ENCODE assay signal across 17 mouse cellular contexts in the genomic region with DNA sequence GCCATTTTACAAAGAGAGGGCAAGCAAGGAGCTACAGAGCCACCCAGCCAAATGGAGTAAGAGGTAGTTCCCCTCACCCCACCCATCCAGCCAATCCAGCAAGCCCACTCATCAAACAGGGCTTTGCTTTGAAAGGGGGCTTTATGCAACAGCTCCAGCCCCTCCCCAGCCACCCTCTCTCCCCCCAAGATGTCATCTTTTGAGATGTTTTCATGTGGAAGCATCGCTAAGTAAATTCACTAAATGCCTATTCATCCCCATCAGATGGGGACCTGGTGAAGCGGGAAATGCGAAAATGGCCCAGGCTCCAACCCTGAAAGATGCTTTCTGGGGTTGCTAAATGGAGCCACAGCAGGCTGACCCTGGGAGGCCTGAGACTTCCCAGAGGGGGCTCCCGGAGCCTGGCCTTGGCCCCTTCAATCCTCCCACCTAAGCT.
A peak's percentile ranks its signal among the peaks of the same experiment; 100 is the strongest.
DNase-seq lines count a peak whose midpoint lies in the region; ATAC-seq lines count a peak whose summit lies in the region.
"Had no signal": no experiment of that assay in that cellular context is flagged by ENCODE, and none has a peak within 500 bp of the region (broad histone marks: within the 10 kb centered on the region; RNA-seq: fewer than 3 reads in every experiment).

No protein-coding gene starts in this region.

- H3K27ac ChIP-seq in neural tube, embryonic 15.5 days (replicated peaks): no peak overlapping the region
- H3K27ac ChIP-seq in forebrain, embryonic 16.5 days (ENCODE audit: low read length): peak overlapping the region; percentile 29; the same call in 1 of the 2 replicates
- H3K27ac ChIP-seq: heart, adult 2 months; macrophage had no signal

- no peak overlapping the region for H3K4me2 ChIP-seq in neural tube, embryonic 15.5 days
- H3K4me2 ChIP-seq in forebrain, embryonic 16.5 days (ENCODE audit: low read length): no peak overlapping the region

- peak; percentile 35 for DNase-seq in neural tube, embryonic 10.5 days (ENCODE audit: extremely low spot score, low spot score)
- DNase-seq in mesoderm, embryonic 11.5 days (ENCODE audit: low read depth, low spot score): peak; percentile 57
- DNase-seq in spleen, postnatal 4 days (ENCODE audit: low spot score in 2 of 2): no peak
- DNase-seq in urinary bladder, postnatal 4 days (ENCODE audit: low spot score in 2 of 2): no peak
- no peak for DNase-seq in kidney, adult 8-10 months
- DNase-seq: adrenal gland, adult 8-10 months; B cell, adult 2 months; cerebellum, adult 9-11 months; heart, adult 2 months; kidney, adult 11 months; kidney, postnatal 25 days; layer of hippocampus, postnatal 36 days; thymus, postnatal 4 days had no signal

- H3K9me3 ChIP-seq in neural tube, embryonic 15.5 days (replicated peaks): no peaks in the 10 kb centered on the region
- H3K9me3 ChIP-seq in forebrain, embryonic 16.5 days (ENCODE audit: control insufficient read depth, low read length): no peaks in the 10 kb centered on the region

- 35% methylated on average over 4 of the region's 4 CpGs for WGBS in neural tube, embryonic 15.5 days
- WGBS in forebrain, embryonic 16.5 days: 13% methylated on average over 4 of the region's 4 CpGs

- no peak overlapping the region for H3K4me3 ChIP-seq in neural tube, embryonic 15.5 days (replicated peaks)
- H3K4me3 ChIP-seq in forebrain, embryonic 16.5 days (replicated peaks; ENCODE audit: low read length): no peak overlapping the region
- H3K4me3 ChIP-seq: heart, adult 2 months had no signal

- H3K9ac ChIP-seq in neural tube, embryonic 15.5 days (replicated peaks): no peak overlapping the region
- H3K9ac ChIP-seq in forebrain, embryonic 16.5 days (replicated peaks; ENCODE audit: low read depth, low read length): no peak overlapping the region

- H3K4me1 ChIP-seq in neural tube, embryonic 15.5 days: peaks cover 10% of the 10 kb centered on the region
- H3K4me1 ChIP-seq in forebrain, embryonic 16.5 days (replicated peaks; ENCODE audit: control insufficient read depth, insufficient read depth, low read length): peaks cover 23% of the 10 kb centered on the region

- H3K27me3 ChIP-seq in neural tube, embryonic 15.5 days (replicated peaks): peaks cover 2% of the 10 kb centered on the region; the same call in 1 of the 2 replicates
- H3K27me3 ChIP-seq in forebrain, embryonic 16.5 days (replicated peaks; ENCODE audit: control insufficient read depth, insufficient read depth, low read length): no peaks in the 10 kb centered on the region

- no peak for ATAC-seq in neural tube, embryonic 15.5 days (ENCODE audit: low FRiP score)
- ATAC-seq in forebrain, embryonic 16.5 days: peak; percentile 90
- no peak for ATAC-seq in cerebellum, adult (ENCODE audit: insufficient number of reproducible peaks, low FRiP score, low TSS enrichment)

- H3K36me3 ChIP-seq in neural tube, embryonic 15.5 days: no peaks in the 10 kb centered on the region
- H3K36me3 ChIP-seq in forebrain, embryonic 16.5 days (ENCODE audit: control insufficient read depth, insufficient read depth): no peaks in the 10 kb centered on the region

Comparison
In these comparisons a context has a peak if more than half of its experiments do, and no peak if none do; other contexts are left out.
1. DNase-seq: peak in neural tube, embryonic 10.5 days (single experiment) and mesoderm, embryonic 11.5 days (single experiment); none in spleen, postnatal 4 days (0 of 2), urinary bladder, postnatal 4 days (0 of 2) and kidney, adult 8-10 months (0 of 2).